Mouse (Mus musculus) mature B cell (primary cell): ENCODE results near the gene Arl9.
"Not testable (repeated sequence)": the region's sequence is repeated elsewhere in the genome, so short reads cannot be mapped to it uniquely, and the experiment has no call there.

ENCODE experiments used
- in situ Hi-C: fragments of 300-500 bp; cut with MboI; formaldehyde crosslinking; loops from 2 replicates; pipeline ENCODE4 v1.14.3; 2019

The Arl9 gene

DNA sequence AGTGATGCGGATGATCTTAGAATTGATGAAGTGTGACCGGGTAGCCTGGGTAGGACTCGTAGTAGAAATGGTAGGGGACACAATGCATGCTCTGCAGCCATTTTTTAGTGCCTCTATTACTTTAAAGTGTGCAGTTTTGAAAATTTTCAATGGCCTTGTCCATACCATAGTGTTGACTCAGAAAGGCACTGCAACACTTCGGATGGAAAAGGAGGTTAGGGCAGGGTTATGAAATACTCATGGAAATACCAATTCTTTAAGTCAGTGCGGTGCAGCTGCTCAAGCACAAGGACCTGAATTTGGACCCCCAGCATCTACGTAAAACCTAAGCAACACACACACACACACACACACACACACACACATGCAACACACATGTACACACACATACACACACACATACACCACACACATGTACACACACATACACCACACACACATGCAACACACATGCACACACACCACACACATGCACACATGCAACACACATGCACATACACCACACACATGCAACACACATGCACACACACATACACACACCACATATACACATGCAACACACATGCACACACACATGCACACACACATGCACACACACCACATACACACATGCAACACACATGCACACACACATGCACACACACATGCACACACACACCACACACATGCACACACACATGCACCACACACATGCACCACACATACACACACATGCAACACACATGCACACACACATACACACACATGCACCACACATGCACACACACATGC, at the start of gene Arl9:
TSS of gene Arl9 (plus strand) at position 5 of the 771 bp plus-strand sequence.
- in situ Hi-C loops, result no loop called here

DNA sequence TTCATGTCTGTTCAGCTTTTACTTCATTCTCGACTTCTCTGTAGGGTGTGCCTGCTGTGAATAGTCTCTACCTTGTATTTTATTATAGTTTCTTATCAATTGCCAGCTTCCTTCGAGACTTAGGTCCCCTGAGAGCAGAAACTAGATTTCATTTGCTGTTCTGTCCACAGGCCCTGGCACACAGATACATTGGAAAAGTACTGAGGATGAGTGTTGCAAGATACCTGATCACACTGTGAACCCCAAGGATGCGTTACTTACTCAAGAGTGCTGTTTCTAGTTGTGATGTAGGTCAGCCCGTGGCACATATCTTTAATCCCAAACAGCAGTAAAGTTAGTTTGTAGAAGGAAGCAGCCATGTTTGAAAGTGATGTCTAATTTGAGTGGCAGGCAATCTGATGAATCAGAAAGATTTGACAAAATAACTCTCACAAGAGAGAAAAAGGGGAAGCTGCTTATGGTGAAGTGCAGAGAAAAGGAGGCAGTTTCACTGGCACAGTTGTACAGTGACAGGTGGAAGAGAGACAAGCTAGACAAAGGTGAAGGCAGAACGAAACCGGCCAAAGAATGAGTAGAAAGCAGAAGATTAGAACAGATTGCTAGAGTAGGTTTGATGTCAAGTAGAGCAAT, 49.5 kb upstream of the Arl9 start:
- in situ Hi-C loops, result no loop called here

DNA sequence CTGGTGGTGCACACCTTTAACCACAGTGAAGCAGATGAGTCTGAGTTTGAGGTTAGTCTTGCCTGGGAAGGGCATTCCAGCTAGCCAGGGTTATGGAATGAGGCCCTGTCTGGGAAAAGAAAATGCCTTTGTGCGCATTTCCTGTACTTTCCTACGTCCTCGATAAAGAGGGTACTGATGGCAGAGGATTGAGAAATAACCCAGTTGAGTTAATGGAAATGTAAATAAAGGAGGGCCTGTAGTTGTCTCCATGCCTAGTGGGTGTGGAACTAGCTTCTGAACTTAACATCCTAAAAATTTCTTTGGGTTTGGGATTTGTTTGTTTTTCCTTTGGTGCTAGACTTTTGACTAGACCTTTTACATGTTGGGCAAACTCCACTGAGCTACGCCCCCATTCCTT, 48.4 kb upstream of the Arl9 start:
- in situ Hi-C loops, result no loop called here

DNA sequence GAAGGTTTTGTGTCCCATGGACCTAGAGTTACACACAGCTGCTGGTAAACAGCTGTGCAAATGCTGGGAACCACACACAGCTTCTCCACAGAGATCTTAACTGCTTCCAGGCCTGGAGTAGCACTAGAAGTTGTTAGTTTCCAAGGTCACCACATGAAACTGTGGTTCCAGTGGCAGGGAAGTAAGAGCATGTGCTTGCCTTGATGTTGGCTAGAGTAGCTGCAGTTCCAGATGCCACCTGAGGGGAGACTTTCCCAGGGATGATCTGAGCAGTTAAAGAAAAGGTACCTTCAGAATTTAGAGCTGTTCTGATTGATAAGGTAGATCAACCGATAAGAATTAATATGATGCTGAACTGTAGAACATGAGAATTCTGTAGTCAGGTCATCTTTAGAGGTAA, 45.9 kb upstream of the Arl9 start:
- in situ Hi-C loops, result no loop called here

DNA sequence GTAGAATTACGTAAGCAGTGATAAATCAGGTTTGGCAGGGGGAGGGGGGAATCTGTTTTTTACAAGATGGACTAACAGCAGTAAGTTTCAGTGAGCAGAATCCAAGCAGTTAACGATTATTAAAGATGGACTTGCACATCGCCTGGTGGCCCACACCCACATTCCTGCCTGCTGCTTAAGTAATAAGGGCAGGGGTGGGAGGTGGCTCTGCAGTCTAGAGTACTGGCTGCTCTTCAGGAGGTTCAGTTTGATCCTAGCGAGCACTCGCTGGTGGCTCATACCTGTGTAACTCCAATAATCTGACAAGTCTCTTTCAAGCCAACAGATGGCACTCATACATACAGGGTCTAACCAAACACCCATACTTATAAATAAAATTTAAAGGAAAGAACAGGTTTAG, 44.3 kb upstream of the Arl9 start:
- in situ Hi-C loops, result no loop called here

DNA sequence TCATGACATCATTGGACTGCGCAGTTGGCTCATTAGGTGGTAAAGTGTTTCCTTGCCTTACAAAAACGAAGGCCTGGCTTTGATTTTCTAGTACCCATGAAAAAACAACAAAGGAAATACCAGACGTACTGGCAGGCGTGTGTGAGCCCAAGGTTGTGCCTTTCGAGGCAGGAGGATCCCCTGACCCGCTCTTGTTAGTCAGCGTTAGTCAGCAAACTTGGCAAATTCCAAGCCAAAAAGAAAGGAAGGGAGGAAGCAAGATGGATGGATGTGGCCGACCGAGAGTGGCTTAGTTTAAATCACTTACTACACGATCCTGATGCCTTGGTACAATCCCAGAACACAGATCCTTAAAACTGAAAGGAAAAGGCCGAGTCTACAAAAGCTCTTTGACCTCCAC, 41.3 kb upstream of the Arl9 start:
- in situ Hi-C loops, result loop anchor here (10.0 kb wide), 1 partner anchor 58 kb away; the partner anchor contains the start of gene Aasdh

DNA sequence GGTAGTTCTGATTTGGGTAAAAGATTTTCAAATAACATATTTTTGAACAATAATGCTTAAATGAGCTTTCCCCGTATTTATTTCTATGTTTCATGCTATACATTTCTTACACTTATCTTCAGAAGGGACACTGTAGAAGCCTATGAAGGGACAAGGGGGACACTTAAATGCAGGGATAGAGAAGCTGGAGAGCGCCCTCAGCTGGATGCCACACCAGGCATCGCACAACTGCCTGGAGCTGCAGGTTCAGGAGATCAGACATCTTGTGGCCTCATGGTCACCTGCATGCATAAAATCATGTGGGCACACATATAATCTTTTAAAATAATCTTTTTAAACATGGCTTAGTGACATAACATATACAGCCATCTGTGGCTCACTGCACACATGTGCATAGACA, 39.2 kb upstream of the Arl9 start:
- in situ Hi-C loops, result loop anchor here (10.0 kb wide), 1 partner anchor 60 kb away; the partner anchor contains the start of gene Aasdh

DNA sequence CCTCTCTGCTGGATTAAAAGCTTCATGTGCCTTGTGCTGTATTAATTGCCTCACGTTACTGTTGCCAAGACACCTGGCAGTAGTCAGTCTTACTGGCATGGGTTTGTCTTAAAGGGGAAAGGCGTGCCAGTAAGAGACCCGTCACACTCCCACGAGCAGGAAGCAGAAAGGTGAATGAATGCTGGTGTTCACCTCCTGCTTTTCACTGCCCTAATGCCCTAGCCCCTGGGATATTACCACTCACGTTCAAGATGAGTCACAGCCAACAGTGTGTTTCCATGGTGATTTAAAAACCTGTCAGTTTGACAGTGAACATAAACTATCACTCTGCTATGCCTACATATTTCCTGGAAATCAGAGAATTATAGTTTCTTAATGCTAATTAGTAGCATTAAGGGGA, 34.6 kb upstream of the Arl9 start:
- in situ Hi-C loops, result loop anchor here (10.0 kb wide), 1 partner anchor 64 kb away; the partner anchor contains the start of gene Aasdh

DNA sequence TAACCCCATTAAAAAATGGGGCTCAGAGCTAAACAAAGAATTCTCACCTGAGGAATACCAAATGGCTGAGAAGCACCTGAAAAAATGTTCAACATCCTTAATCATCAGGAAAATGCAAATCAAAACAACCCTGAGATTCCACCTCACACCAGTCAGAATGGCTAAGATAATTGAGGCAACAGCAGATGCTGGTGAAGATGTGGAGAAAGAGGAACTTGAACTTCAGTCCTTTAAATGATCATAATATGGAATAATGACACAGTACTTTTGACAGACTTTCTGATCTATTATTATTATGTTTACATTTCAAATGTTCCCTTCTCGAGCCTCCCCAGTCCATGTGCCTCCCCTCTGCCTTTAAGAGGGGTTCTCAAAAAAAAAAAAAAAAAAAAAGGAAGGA, 32.7 kb upstream of the Arl9 start:
- in situ Hi-C loops, result not testable (repeated sequence)

DNA sequence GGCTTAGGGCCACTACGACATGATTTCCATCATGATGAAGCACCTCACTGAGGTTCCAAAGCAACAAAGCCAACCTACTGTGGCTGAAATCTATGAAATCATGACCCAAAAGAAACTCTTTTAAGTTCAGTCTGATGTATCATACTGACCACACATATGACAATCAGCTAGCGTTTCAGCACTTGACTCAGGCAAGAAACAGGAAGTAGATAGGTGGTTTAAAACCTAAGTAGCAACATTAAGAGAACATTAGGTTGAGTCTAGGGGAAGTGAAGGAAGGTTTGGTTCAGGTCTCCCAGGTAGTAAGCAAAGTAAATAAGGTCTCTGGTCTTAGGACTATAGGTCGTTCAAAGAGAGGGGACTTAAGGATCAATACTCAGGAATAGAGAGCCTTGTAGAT, 30.4 kb upstream of the Arl9 start:
- in situ Hi-C loops, result no loop called here

DNA sequence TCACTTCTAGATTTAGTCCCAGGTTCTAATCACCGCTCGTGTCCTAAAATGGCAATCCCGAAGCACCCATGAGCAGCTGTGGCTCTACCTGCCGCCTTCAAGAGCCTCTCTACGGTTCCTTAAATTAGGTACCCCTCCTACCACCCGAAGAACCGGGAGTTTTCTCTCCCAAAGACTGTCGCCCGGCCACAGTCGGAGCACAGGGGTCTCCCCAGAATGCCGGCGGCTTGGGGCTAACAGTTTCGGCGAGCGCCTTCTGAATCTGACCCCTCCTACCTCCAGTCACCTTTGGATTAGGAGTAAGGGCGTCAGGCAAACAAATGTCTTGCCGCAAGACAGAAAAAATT, 29.7 kb upstream of the Arl9 start:
- in situ Hi-C loops, result no loop called here

DNA sequence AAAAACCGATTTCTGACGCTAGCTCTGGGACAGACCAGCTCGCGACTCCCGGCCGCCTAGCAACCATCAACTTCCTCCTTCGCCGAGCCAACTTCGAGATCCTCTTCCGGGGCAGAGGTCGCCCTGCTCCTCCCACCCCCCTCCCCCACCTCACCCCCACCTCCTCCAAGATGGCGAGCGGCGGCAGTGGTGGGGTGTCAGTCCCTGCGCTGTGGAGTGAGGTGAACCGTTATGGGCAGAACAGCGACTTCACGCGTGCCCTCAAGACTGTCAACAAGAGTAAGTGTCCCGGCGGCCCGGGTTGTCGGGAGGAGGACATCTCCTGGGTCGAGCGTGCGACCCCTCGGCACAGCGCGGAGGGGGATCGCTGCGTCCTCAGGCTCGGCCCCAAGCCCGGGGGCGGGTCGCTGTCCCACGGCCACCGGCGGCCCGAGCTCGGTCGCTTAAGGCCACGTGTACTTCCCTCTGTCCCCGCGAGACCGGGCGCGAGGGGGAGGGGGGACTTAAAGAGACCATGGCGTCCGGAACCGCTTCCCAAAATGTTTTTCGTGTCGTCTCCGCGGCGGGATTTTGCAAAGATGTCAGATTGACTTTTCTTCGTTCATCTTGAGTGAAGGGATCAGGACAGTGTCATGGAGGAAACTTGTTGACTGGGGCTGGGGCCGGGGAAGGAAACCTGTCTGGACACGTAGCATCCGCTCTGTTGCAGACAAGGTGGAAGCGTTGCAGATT, 29.1 kb upstream of the Arl9 start, which contains the start of gene Srp72:
TSS of gene Srp72 (plus strand) at position 130 of the 732 bp plus-strand sequence.
- in situ Hi-C loops, result no loop called here

DNA sequence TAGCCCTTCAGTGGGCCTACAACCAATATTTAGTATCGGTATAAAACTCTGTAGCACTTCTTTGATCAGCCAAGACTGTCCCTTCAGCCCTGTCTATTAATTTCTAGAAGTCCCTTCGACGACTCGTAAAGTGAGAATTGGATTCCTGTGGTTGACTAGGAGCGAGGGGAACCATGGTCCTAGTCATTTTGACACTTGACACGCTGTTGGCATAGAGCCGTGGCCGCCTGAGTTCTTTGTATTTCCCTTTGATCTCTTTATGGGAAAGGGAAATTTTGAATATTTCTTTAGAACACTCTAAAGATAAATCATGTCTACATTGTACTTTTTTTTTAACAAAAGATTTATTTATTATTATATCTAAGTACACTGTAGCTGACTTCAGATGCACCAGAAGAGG, 28.1 kb upstream of the Arl9 start:
- in situ Hi-C loops, result no loop called here

DNA sequence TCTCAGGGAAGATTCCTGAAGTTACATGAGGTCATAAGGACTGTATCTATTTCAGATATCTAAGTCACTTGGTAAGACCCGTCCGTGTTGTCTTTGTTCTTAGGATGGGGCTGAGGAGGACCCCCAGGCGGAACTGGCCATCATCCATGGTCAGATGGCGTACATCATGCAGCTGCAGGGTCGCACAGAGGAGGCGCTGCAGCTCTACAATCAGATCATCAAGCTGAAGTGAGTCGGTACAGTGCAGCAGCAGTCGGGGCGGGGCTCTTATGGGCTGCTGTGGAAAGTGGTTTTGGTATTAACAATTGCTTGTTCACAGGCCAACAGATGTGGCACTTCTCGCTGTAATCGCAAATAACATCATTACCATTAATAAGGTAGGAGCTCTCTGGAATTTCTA, 19.8 kb upstream of the Arl9 start:
- in situ Hi-C loops, result no loop called here

DNA sequence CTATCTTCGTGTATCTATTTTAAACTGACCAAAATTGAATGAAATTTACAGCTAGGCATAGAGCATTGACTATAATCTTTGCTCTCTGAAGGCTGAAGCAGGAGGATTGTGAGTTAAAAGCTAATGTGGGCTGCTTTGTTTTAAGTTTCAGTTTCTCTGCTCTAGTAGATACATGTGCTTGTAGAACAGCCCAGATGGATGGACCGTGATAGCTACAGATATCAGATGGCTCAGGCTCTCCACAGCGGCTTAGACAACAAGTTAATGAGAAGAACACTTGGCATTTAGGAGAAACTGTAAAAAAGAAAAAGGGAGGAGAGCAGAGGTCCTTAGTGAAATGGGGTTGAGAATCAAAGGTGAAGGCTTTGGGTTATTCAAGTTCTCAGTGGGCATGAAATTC, 13.1 kb upstream of the Arl9 start:
- in situ Hi-C loops, result no loop called here

DNA sequence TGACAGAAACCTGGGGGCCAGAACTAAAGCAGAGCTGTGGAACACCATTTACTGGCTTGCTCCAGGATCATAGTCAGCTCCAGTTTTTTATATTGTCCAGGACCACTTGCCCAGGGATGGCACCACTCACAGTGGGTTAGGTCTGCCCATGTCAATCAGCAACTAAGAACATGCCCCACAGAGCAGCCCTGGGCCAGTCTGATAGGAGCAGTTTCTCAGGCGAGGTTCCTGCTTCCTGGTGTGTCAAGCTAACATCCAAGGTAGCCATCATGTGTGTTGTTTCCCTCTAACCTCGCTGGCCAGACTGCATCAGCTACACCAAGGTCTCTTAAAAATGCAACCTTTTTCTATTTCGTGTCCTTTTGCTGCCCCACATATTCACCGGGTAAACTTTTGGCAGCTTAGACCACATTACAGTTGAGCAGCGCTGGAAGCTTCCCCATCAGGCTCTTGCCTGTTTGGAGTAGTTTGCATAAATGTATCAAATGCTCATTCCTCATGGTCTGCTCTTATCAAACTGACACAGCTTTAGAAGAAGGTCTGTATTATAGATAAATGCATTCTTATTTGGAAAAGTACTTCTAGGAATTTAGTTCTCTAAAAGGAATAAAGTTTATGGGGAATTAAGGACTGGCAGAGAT, 10.6 kb upstream of the Arl9 start:
- in situ Hi-C loops, result no loop called here

DNA sequence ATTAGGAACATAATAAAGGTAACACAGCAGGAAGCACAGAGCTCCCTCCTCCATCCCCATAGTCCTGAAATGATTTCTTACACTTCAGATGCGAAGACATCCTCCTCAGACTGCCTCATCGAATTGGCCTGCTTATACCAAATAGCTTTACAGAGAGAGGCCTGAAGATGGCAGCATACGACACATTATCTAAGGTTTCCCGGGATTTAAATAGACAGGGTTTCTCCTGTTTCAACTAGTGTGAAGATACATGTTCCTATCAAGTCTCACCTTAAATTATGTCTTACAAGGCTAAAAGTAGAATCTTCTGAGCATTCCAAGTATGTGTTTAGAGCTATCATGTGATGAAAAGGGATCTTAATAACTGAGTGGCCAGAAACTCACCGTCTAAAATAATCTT, 5.4 kb upstream of the Arl9 start:
- in situ Hi-C loops, result no loop called here

DNA sequence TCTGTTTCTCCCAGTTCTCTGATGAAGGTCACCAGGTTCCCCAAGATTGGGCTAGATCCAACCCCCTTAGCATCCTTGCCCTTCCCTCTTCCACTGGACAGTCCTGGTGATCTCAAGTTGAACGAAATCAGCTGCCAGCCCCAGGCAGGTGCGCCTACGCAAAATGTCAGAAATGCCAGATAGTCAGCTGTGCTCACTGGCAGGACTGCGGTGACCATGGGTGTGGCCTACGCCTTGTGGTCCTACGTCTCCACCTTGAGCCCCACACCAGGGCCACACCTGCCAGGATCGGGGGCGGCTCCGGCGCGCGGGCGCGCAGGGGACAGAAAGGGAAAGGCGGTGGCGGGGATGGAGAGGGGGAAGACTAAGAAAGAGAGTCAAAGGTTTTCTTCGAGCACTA, 2.7 kb upstream of the Arl9 start:
- in situ Hi-C loops, result no loop called here

DNA sequence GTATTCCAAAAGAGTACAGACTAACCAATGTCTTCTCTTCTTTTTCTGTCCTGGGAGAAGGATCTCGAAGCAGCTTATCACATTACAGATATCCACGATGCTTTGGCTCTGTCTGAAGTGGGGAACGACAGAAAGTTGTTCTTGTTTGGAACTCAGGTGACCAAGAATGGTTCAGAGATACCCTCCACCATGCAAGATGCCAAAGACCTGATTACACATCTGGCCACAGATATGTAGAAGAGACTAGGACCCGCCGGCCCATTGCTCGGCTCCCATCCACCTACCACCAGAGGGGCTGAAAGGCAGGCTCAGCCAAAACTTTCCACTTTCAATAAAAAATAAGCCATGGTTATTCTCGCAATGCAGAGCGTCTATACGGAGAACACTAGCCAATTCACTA, 6.5 kb downstream of the Arl9 start:
- in situ Hi-C loops, result no loop called here

DNA sequence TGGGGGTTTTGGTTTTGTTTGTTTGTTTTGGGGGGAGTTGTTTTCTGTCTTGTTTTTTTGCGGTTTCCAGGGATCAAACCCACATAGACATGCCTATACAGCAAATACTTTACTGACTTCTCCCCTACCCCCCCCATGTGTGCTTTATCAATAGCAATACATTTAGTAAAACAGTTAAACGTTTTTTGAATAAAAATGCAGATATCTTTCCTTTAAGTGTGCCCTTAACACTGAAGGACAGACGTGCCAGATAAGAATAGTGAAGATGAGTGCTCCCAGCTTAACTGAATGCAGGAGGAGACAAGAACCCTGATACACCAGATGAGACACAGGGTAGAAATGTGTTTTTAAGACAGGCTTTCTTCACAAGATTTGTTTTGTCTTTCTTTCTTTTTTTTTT, 7.2 kb downstream of the Arl9 start:
- in situ Hi-C loops, result no loop called here

DNA sequence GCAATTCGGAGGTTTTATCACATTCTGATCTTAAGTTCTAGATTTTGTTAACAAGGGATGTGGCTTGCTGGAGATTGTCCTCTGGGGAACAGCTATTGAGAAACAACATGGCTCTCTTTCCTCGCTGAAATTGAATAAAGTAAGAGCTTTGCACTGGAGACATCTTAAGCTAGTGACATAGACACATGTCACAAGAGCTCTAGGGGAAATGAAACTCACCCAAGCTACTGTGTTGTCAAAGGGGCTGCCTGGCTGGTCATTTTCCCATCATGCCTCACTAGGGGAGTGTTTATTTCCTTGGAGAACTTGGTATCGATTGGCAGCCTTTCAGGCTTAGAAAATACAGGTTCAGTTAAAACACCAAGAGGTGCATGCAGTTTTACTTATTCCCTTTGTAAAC, 9.3 kb downstream of the Arl9 start:
- in situ Hi-C loops, result no loop called here
